Mouse (Mus musculus): ENCODE measurements at regions not wholly inside any gene's neighbourhood (a gene's known extent, or its start where the extent isn't known, plus 50 kb on each side); places are given as distances from the start of the nearest gene placed in this dataset.

DNA sequence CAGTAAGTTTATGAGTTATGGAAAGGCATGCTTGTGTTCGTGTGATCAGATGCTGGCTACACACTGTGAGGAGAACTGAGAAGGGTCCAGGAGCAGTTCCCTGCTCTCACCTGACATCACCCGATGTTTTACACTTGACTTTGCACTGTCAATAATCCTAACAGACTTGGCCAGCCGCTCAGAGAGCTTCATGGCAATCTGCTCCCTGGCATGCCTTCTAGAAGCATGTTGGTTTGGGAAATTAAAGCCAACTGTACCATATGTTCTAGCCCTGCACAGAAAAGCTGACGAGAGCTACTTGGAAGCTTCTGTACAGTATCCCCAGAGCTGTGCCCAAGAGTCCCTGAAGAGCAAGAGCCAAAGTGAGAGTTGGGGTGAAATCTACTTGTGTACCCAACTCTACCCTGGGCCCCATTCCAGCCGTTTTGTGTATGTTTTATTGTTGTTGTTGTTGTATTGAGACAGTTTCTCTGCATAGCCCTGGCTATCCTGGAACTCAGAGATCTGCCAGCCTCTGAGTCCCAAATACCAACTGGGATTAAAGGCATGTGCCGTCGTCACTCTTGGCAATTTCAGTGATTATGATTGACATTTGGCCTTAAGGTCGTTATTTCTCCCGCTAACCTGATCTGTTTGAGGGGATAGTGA is 56.5 kb upstream of the Cnksr3 start:
- peak; percentile 71 to 83 for DNase-seq (ENCODE audit: low spot score in 2 of 2)

DNA sequence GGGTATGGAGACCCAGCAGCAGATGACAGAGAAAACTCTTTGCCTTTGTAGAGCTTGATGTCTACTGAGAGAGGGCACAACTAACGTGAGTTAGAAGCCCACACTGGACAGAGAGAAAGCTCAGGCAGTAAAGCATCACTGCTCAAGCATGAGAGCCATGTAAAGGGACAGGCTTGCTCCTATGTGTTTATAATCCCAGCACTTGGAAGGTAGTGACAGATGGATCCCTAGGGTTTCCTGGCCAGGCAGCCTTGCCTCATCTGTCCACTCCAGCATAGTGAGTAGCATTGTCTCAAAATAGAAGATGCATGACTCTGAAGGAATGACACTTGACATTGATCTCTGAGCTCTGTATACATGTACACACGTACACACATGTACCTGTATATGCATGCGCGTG is 55.9 kb upstream of the Cnksr3 start:
- no peak for DNase-seq (ENCODE audit: low spot score in 2 of 2)

GRCm38 (mm10) chr10:7267106-7267505 is 55.1 kb upstream of the Cnksr3 start:
- DNase-seq (ENCODE audit: low spot score in 2 of 2): no peak

DNA sequence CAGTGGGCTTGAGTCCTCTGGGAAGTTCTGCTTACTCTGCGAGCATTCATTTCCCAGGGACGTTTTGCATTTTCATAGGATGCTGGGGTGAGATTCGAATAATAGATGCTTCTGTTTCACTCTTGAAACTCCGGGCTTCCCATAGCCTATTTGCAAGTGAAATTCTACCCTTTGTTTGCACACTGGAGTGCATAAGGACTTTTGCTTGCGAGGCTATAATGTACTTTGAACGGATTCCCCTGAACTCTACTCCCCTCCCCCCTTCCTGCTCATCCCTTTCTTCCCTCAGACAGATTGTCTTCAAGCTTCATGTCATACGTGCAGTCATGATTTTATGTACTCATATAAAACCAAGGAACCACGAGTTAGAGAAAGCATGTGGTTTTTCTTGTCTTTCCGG is 53.4 kb upstream of the Cnksr3 start:
- DNase-seq (ENCODE audit: low spot score in 2 of 2): no peak

DNA sequence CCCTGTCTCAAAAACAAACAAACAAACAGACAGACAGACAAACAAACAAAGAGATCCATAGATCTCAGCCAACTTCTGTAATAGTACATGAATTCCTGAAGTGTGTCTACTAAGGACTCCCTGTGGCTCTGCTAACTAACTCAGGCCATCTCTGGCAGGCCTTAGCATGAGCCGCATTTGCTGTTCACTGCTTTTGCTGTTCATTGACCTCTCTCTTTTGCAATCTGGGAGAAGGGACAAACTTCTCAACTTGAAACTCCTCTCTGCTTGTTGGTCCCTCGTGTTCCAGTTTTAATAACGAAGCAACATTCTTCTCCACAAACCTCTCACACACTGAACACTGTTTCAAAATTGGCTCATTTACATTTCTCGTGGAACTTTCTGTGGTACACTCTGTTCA is 52.7 kb upstream of the Cnksr3 start:
- no peak for DNase-seq (ENCODE audit: low spot score in 2 of 2)
